Mouse (Mus musculus): Measurements from ENCODE around the gene Kcnip1. TPM values are rescaled to one million over a fixed set of nuclear protein-coding genes. Genes with fewer than 3 reads are reported as not detected.

Kcnip1 gene
- polyA plus RNA-seq, 1 experiment from 2014 or later, result 0.16 TPM

DNA sequence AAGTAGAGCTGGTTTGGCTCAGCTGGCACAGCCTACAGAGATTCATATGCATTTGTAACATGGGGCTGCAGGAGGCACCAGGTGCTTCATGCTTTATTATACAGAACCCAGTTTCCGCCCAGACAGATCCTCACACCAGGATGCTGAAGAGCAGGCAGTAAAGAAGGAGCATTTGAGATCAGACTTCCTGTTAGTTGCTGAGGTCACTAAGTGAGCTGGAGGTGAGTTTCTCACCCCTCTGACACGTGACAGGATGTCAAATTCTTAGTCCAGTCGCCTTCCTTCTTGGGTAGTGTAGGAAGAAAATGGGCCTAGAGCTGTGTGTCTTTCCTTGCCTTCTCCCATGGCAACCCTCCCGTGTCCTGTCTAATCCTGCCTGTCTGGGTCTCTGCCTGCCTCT, 286.2 kb downstream of the Kcnip1 start:
- no peak overlapping the region for H3K9ac ChIP-seq
- H3K27ac ChIP-seq (replicated peaks), result no peak overlapping the region
- no peaks in the 10 kb centered on the region for H3K4me1 ChIP-seq (replicated peaks)
- H3K4me3 ChIP-seq (replicated peaks), result no peak overlapping the region
- no peak for ATAC-seq (ENCODE audit: insufficient read depth)
- H3K4me2 ChIP-seq, result no peak overlapping the region
- WGBS (ENCODE audit: insufficient replicate concordance), result 14% methylated on average over 4 of the region's 4 CpGs
- no peaks in the 10 kb centered on the region for H3K36me3 ChIP-seq (replicated peaks)
- H3K27me3 ChIP-seq, result no peaks in the 10 kb centered on the region
- H3K9me3 ChIP-seq (replicated peaks), result no peaks in the 10 kb centered on the region

DNA sequence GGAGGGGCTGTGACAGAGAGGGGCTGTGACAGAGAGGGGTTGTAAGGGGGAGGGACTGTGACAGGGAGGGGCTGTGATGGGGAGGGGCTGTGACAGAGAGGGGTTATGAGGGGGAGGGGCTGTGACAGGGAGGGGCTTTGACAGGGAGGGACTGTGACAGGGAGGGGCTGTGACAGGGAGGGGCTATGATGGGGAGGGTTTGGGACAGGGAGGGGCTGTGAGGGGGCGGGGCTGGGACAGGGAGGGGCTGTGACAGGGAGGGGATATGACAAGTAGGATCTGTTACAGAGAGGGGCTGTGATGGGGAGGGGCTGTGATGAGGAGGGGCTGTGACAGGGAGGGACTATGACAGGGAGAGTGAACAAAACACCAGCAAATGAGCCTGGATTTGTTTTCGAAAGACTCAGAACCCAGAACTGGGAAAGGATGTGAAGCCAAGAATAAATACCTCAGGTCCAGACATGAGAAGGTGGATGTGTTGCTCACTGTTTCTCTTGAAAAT, 290.9 kb downstream of the Kcnip1 start:
- H3K4me1 ChIP-seq (replicated peaks), result no peaks in the 10 kb centered on the region
- WGBS (ENCODE audit: insufficient replicate concordance), result 32% methylated on average over 2 of the region's 2 CpGs
- H3K27me3 ChIP-seq, result no peaks in the 10 kb centered on the region
- no peak overlapping the region for H3K9ac ChIP-seq
- no peak overlapping the region for H3K27ac ChIP-seq (replicated peaks)
- H3K36me3 ChIP-seq (replicated peaks), result no peaks in the 10 kb centered on the region
- H3K9me3 ChIP-seq (replicated peaks), result no peaks in the 10 kb centered on the region
- H3K4me3 ChIP-seq (replicated peaks), result no peak overlapping the region
- H3K4me2 ChIP-seq, result no peak overlapping the region
- no peak for ATAC-seq (ENCODE audit: insufficient read depth)

DNA sequence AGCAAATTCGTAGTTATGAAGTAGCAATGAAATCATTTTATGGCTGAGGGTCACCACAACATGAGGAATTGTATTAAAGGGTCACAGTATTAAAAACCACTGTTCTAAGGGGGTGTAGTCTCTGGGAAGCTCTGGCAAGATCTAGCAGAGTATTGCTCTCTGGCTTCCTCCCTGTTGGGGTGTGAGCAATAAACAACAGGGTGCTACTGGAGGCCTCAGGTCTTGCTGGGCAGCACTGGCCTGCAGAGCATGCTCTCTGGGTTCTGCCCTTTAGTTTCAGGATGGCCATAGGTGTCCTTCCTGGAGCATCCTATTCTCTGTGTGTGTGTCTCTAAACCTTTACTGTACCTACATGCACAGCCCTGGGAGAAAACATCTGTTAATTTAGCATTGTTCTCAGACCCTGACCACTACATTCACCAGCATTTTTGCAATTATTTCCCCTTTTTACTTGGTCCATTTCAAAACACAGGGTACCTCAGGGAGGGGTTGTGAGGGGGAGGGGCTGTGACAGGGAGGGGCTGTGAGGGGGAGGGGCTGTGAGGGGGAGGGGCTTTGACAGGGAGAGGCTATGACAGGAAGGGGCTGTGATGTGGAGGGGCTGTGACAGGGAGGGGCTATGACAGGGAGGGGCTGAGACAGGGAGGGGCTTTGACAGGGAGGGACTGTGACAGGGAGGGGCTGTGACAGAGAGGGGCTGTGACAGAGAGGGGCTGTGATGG, 291.6 kb downstream of the Kcnip1 start:
- WGBS (ENCODE audit: insufficient replicate concordance), result 46% methylated on average over 1 of the region's 1 CpGs
- H3K36me3 ChIP-seq (replicated peaks), result no peaks in the 10 kb centered on the region
- H3K9me3 ChIP-seq (replicated peaks), result no peaks in the 10 kb centered on the region
- H3K27me3 ChIP-seq, result no peaks in the 10 kb centered on the region
- no peak overlapping the region for H3K9ac ChIP-seq
- H3K27ac ChIP-seq (replicated peaks), result no peak overlapping the region
- no peak overlapping the region for H3K4me3 ChIP-seq (replicated peaks)
- no peaks in the 10 kb centered on the region for H3K4me1 ChIP-seq (replicated peaks)
- no peak overlapping the region for H3K4me2 ChIP-seq
- no peak for ATAC-seq (ENCODE audit: insufficient read depth)

DNA sequence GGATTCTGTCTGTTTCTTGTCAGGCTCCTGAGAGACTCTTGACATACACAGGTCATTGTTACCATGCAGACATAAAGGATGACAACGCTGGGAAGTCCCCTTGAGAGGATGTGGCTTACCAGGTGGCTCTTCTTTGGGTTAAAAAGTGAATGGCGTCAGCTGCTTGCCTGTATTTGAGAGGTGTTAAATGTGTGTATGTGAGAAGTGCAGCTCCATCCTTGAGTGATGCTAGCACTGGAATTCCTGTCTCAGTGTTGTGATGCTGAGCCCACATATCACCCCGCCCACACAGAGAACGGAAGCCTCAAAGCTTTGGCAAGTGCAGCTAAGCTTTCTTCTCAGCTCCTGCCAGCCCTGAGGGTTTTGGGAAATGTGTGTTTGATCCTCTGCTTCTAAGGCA, 292.2 kb downstream of the Kcnip1 start:
- no peak for ATAC-seq (ENCODE audit: insufficient read depth)

DNA sequence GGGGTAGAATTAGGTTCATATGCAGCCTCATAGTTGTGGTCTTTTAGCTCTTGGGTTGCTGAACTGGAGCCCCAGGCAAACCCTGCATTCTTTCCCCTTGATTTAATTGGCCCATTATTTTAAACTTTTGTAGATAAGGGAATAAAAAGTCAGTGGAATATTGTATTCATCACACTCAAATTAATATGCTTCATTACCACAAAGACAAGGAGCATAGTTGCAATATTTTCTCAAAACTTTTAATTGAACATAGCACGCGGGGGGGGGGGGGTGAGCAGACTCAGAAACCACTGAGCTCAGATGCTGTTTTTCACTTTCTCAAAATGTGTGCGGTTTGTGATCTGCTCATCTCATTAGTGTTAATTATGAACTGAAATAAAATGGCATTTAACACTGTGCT, 302.8 kb downstream of the Kcnip1 start:
- H3K9me3 ChIP-seq (replicated peaks), result no peaks in the 10 kb centered on the region
- no peaks in the 10 kb centered on the region for H3K4me1 ChIP-seq (replicated peaks)
- no peak overlapping the region for H3K4me3 ChIP-seq (replicated peaks)
- no peak overlapping the region for H3K27ac ChIP-seq (replicated peaks)
- no peaks in the 10 kb centered on the region for H3K27me3 ChIP-seq
- no peak overlapping the region for H3K4me2 ChIP-seq
- no peak overlapping the region for H3K9ac ChIP-seq
- 62% methylated on average over 3 of the region's 3 CpGs for WGBS (ENCODE audit: insufficient replicate concordance)
- no peaks in the 10 kb centered on the region for H3K36me3 ChIP-seq (replicated peaks)
- no peak for ATAC-seq (ENCODE audit: insufficient read depth)

More for the DNA sequence above, 292.2 kb downstream of the Kcnip1 start:
- Histone ChIP-seq H3K4me2 (no peak overlapping the region), H3K9ac (no peak overlapping the region), H3K27me3 (no peaks in the 10 kb centered on the region), H3K4me1 (replicated peaks) (no peaks in the 10 kb centered on the region), H3K36me3 (replicated peaks) (no peaks in the 10 kb centered on the region), H3K9me3 (replicated peaks) (no peaks in the 10 kb centered on the region), H3K4me3 (replicated peaks) (no peak overlapping the region), H3K27ac (replicated peaks) (no peak overlapping the region)
- WGBS (ENCODE audit: insufficient replicate concordance), result 36% methylated on average over 4 of the region's 4 CpGs

DNA sequence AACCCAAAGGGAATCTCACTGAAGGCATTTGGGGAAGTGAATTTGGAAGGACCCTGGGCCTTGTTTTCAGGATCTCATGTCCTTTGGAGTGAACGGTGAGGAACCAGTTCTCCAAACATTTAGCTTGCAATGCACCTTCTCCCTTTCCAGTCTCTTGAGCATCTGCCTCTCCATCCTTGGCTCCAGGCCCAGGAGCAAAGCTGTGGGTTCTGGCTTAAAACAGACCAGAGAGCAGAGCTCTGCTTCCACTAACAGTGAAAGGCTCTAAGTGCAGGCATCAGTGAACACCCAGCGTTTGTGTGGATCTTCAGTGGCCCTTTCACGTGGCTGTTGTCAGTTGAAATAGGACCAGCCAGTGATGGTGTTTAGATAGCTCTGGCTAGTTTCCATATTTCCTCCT, 307.0 kb downstream of the Kcnip1 start:
- Histone ChIP-seq H3K4me1 (replicated peaks) (no peaks in the 10 kb centered on the region), H3K27me3 (0 out of 2 replicates have a peak, but pooled peaks cover under 1% of the 10 kb centered on the region), H3K4me3 (replicated peaks) (no peak overlapping the region), H3K36me3 (replicated peaks) (no peaks in the 10 kb centered on the region), H3K4me2 (no peak overlapping the region), H3K9me3 (replicated peaks) (no peaks in the 10 kb centered on the region), H3K9ac (no peak overlapping the region), H3K27ac (replicated peaks) (no peak overlapping the region)
- ATAC-seq (ENCODE audit: insufficient read depth), result no peak
- 50% methylated on average over 3 of the region's 3 CpGs for WGBS (ENCODE audit: insufficient replicate concordance)

DNA sequence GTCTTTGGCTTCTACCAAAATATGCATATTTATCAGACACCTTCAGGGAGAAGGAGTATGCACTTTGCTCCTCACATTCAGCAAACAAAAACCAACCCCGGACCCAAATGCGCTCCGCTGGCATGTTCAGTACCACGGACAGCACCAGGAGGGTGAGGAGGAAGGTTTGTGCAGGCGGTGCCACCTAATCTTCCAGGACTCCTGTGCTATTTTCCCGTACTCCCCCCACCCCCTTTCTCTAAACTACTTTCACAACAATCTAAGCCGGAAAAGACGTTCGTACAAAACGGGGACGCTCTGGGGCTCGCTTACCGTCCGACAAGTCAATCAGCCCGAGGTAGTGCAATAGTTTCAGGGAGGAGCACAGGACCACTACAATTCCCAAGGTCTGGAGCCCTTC, 312.8 kb downstream of the Kcnip1 start:
- H3K27me3 ChIP-seq, result peaks cover 10% of the 10 kb centered on the region
- no peak overlapping the region for H3K4me2 ChIP-seq
- H3K4me3 ChIP-seq (replicated peaks), result no peak overlapping the region
- H3K9me3 ChIP-seq (replicated peaks), result no peaks in the 10 kb centered on the region
- no peak overlapping the region for H3K9ac ChIP-seq
- no peak for ATAC-seq (ENCODE audit: insufficient read depth)
- no peaks in the 10 kb centered on the region for H3K36me3 ChIP-seq (replicated peaks)
- H3K4me1 ChIP-seq (replicated peaks), result no peaks in the 10 kb centered on the region
- H3K27ac ChIP-seq (replicated peaks), result no peak overlapping the region
- 2% methylated on average over 15 of the region's 15 CpGs for WGBS (ENCODE audit: insufficient replicate concordance)

DNA sequence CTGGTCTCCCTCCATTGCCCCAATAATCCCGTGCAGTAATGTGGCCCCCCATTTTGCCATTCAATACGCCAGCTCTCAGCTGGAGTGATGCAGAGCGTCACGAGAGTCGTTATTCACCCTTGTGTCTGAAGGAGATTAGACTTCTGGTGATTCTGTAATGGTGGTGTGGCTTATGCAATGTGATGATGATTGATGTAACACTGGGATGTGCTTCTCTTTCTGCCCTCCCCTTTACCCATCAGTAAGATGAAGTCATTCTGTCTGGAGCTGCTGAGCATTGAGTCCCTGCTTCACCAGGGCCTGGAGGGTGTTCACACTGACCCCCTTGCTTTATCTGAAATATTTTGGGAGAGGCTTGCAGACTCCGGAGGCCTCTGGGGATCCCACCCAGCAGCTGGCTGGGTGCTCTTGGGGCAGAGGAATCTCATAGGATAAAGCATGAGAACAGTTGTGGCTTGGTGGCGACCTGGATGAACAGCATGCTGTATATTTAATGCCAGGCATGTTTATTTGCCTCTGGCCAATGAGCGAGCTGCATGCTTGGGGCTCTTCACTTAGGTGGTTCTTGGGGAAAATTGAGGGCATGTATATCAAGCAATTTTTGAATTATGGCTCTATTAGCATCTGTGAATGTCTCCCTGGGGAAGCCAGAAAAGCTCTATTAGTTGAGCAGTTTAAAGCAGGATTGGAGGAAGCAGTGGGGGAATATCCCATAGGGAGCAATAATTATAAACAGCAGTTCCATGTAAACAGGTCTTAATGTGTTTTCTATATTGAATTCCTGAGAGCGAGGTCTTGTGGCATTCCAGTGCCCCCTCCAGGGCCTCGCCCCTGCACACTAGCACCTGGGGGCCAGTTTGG, 322.6 kb downstream of the Kcnip1 start:
- no peaks in the 10 kb centered on the region for H3K9me3 ChIP-seq (replicated peaks)
- ATAC-seq (ENCODE audit: insufficient read depth), result no peak
- WGBS (ENCODE audit: insufficient replicate concordance), result 61% methylated on average over 10 of the region's 10 CpGs

DNA sequence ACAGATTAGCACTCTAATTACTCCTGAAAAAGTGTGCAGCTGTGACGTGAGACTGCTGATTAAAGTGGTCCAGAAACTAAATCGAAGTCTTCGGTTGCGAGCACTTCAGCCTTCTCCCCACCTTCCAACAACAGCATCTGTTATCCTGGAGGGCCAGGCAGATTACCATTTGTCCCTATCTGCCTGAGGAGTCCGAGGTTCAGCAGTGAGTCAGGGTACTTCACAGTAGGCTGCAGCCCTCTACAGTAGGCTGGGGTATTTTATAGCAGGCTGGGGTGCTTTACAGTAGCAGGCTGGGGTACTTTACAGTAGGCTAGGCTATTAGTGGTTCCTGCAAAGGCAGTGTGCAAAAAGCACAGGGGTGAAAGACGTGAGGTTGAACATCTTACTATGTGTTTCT, 324.6 kb downstream of the Kcnip1 start:
- Histone ChIP-seq H3K27ac (replicated peaks) (no peak overlapping the region), H3K27me3 (no peaks in the 10 kb centered on the region), H3K4me3 (replicated peaks) (no peak overlapping the region), H3K36me3 (replicated peaks) (no peaks in the 10 kb centered on the region), H3K4me1 (replicated peaks) (no peaks in the 10 kb centered on the region), H3K9me3 (replicated peaks) (no peaks in the 10 kb centered on the region), H3K4me2 (no peak overlapping the region), H3K9ac (no peak overlapping the region)
- ATAC-seq (ENCODE audit: insufficient read depth), result no peak
- WGBS (ENCODE audit: insufficient replicate concordance), result 43% methylated on average over 6 of the region's 6 CpGs

More for the DNA sequence above, 322.6 kb downstream of the Kcnip1 start:
- Histone ChIP-seq H3K4me3 (replicated peaks) (no peak overlapping the region), H3K27ac (replicated peaks) (no peak overlapping the region), H3K4me1 (replicated peaks) (no peaks in the 10 kb centered on the region), H3K36me3 (replicated peaks) (no peaks in the 10 kb centered on the region), H3K27me3 (no peaks in the 10 kb centered on the region), H3K4me2 (no peak overlapping the region), H3K9ac (no peak overlapping the region)

DNA sequence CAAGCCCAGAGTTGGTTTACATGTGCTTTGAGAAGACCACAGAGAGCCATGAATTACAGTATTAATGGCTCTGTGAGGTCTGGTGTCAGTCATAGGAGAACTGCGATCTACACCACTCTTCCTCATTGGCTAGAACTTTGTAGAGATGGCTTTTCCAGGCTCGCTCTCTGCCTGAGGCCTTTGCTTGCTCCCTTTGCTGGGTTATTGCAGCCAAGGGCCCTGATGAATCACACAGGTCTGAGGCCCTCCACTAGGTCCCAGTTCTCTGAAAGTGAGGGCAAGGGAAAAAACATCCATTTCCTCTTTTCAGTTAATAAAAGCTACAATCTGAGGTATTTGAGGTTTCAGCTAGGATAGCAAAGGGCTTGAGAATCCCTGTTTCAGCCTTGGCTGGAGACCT, 329.4 kb downstream of the Kcnip1 start:
- Histone ChIP-seq H3K9ac (no peak overlapping the region), H3K36me3 (replicated peaks) (no peaks in the 10 kb centered on the region), H3K27me3 (no peaks in the 10 kb centered on the region), H3K9me3 (replicated peaks) (no peaks in the 10 kb centered on the region), H3K4me3 (replicated peaks) (no peak overlapping the region), H3K27ac (replicated peaks) (no peak overlapping the region), H3K4me1 (replicated peaks) (no peaks in the 10 kb centered on the region), H3K4me2 (no peak overlapping the region)
- WGBS (ENCODE audit: insufficient replicate concordance), result 50% methylated on average over 2 of the region's 2 CpGs
- ATAC-seq (ENCODE audit: insufficient read depth), result no peak

All from liver, embryonic 15.5 days (tissue).